Mouse (Mus musculus): Measurements from ENCODE around the gene Entpd1.

DNA sequence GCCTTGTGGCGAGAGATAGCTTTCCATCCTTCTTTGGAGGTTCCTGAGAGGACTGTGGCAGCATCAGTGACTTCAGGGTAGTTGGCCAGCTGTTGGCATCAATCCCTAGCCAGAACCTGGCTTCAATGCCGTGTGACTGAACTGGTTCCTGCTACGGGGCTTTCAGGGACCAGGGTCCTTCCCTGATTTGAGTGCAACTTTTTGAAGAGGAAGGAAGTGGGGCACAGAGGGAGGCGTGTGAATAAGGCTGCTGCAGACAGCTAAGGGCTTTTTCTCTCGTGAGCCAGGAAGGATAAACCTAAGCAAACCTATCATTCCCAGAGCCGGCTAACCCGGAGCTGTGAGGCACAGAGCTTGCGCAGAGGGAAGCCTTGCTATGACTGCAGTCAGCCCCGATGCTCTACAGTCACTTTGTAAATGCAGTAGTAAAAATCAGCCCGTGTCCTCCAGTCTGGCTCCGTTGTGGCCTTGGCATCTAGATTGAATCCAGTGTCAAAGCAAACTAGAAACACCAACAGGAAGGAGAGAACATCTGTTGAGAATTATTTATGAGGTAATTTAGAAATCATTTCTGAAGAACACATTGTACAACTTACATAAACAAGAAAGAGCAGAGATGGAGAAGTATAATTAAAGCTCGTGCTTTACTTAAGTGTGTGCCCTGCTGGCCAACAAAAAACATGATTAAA is 116.7 kb downstream of the Entpd1 start:
- TF ChIP-seq POLR2A (IDR thresholded peaks at IDR 0.05; ENCODE audit: borderline replicate concordance, control insufficient read depth, low read depth, low read length) (no peak), CTCF (IDR thresholded peaks at IDR 0.05; ENCODE audit: control insufficient read depth, insufficient read depth, low read length) (no peak)
